In genomic region chr16:90458899-90459610, GRCm38 (mm10) we compare ENCODE assay signal across 8 mouse cellular contexts.
DNase-seq lines count a peak whose midpoint lies in the region; TF ChIP-seq lines count a peak whose summit lies in the region.

No protein-coding gene starts in this region.

- DNase-seq in fibroblast of lung, adult 2 months (ENCODE audit: low read depth), result peak; percentile 10
- peak; percentile 37 for DNase-seq in hindbrain, embryonic 10.5 days (ENCODE audit: low spot score)
- peak; percentile 39 for DNase-seq in lung, postnatal 25 days (ENCODE audit: low spot score)
- no peak for DNase-seq in gastrocnemius, adult 8-10 months (ENCODE audit: low spot score in 2 of 2)
- DNase-seq in right cerebral cortex, postnatal 10 days (ENCODE audit: low spot score in 2 of 2), result no peak
- DNase-seq in frontal cortex, postnatal 25 days (ENCODE audit: low spot score in 2 of 2), result no peak
- no peak for DNase-seq in neural tube, embryonic 10.5 days (ENCODE audit: extremely low spot score, low spot score)

- peaks cover 74% of the 10 kb centered on the region for H3K36me3 ChIP-seq in hindbrain, embryonic 10.5 days

- H3K27ac ChIP-seq in bone marrow macrophage, adult 2 months (ENCODE audit: insufficient read depth, low read depth, low read length), result peak overlapping the region; percentile 67
- H3K27ac ChIP-seq in hindbrain, embryonic 10.5 days, result peak overlapping the region; percentile 6

- peak overlapping the region; percentile 18; the same call in 1 of the 2 replicates for H3K4me3 ChIP-seq in bone marrow macrophage, adult 2 months (ENCODE audit: insufficient read depth, low read length)
- no peak overlapping the region for H3K4me3 ChIP-seq in hindbrain, embryonic 10.5 days

- H3K4me1 ChIP-seq in bone marrow macrophage, adult 2 months (ENCODE audit: control insufficient read depth, insufficient read depth, low read length), result peaks cover 53% of the 10 kb centered on the region
- peaks cover 35% of the 10 kb centered on the region for H3K4me1 ChIP-seq in hindbrain, embryonic 10.5 days (replicated peaks)

- no peak for TF ChIP-seq POLR2A in bone marrow macrophage, adult 2 months (IDR thresholded peaks at IDR 0.05; ENCODE audit: borderline replicate concordance, low read depth, low read length)

- WGBS in hindbrain, embryonic 10.5 days, result 40% methylated on average over 11 of the region's 11 CpGs

- H3K27me3 ChIP-seq in hindbrain, embryonic 10.5 days (ENCODE audit: insufficient read depth, poor library complexity, severe bottlenecking), result no peaks in the 10 kb centered on the region

- H3K9me3 ChIP-seq in hindbrain, embryonic 10.5 days, result no peaks in the 10 kb centered on the region

- no peak for TF ChIP-seq CTCF in bone marrow macrophage, adult 2 months (IDR thresholded peaks at IDR 0.05; ENCODE audit: low read depth, low read length)

Comparison
In these comparisons a context has a peak if more than half of its experiments do, and no peak if none do; other contexts are left out.
1. DNase-seq: peak in fibroblast of lung, adult 2 months (single experiment), hindbrain, embryonic 10.5 days (single experiment) and lung, postnatal 25 days (single experiment); none in gastrocnemius, adult 8-10 months (0 of 2), right cerebral cortex, postnatal 10 days (0 of 2), frontal cortex, postnatal 25 days (0 of 2) and neural tube, embryonic 10.5 days (single experiment).